Mouse (Mus musculus): ENCODE results near the gene Cic. TPM values are rescaled to one million over a fixed set of nuclear protein-coding genes. Genes with fewer than 3 reads are reported as not detected.

Cic gene
- polyA plus RNA-seq, 1 experiment from 2014 or later = 27.0 TPM

DNA sequence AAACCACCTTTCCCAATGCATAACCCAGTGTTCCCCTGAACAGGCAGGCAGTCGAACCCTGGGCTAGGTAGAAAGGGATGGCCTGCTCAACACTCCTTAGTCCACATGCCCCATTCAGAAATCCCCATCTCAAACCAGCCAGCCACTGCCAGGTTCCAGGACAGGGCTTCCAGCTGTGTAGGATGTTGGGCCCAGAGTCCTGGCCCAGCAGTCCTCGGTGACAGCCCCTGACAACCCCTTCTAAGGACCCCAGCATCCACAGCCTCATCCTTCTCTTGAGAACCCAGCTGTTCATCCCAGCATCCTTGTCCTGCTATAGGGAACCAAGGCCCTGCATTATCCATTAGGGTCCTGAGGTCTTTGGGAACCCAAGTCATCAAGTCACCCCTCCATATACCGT is 20.0 kb upstream of the Cic start:
- no peak for ATAC-seq (replicated peaks; ENCODE audit: insufficient number of reproducible peaks, low FRiP score, low TSS enrichment, low read depth)
- Histone ChIP-seq H3K4me3 (ENCODE audit: low read depth, low read length) (peak overlapping the region; percentile 99), H3K4me2 (ENCODE audit: low read depth, low read length) (peak overlapping the region; percentile 95), H3K9ac (replicated peaks; ENCODE audit: low read length) (peak overlapping the region; percentile 93), H3K36me3 (replicated peaks; ENCODE audit: control insufficient read depth, insufficient read depth, low read depth, low read length) (peaks cover 10% of the 10 kb centered on the region), H3K9me3 (replicated peaks; ENCODE audit: control insufficient read depth, low read length) (no peaks in the 10 kb centered on the region), H3K4me1 (ENCODE audit: control insufficient read depth, insufficient read depth, low read length) (peaks cover 14% of the 10 kb centered on the region), H3K27ac (replicated peaks; ENCODE audit: low read depth, low read length) (peak overlapping the region; percentile 98), H3K27me3 (ENCODE audit: control insufficient read depth, insufficient read depth, low read length) (no peaks in the 10 kb centered on the region)
- DNase-seq (ENCODE audit: low spot score) = no peak
- 20% methylated on average over 3 of the region's 3 CpGs for WGBS

DNA sequence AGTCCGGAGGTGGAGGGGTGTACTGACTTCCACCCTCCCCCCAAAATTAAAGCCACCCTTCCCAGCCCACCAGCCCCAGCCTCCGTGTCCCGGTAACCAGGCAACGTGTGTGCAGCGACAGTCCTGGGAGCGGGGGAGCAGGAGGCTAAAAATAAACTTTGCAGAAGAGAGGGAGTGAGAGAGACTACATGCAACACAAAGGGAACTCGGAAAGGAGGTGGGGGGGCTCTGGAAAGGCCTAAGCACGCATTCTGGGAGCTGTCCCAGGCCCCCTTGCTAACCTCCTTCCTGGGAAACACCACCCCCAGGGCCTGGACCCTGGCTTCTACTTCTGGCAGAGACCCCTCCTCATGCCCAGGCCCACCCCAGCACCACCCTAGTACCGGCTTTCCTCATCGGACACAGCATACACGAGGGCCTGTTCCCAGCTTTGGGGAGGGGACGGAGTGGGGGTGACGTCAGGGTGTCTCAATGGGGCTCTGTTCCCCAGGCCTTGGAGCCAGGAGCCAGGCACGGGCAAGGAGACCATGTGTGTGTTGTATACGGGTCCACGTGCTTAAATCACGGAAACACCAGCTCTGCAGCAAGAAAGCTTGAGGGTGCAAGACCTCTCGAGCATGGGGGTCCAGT is 19.4 kb upstream of the Cic start:
- DNase-seq (ENCODE audit: low spot score) = peak; percentile 39
- peak overlapping the region; percentile 98 for H3K27ac ChIP-seq (replicated peaks; ENCODE audit: low read depth, low read length)
- H3K9me3 ChIP-seq (replicated peaks; ENCODE audit: control insufficient read depth, low read length) = no peaks in the 10 kb centered on the region
- peaks cover 10% of the 10 kb centered on the region for H3K36me3 ChIP-seq (replicated peaks; ENCODE audit: control insufficient read depth, insufficient read depth, low read depth, low read length)
- H3K4me3 ChIP-seq (ENCODE audit: low read depth, low read length) = peak overlapping the region; percentile 99
- under 1% methylated on average over 18 of the region's 18 CpGs for WGBS
- ATAC-seq (replicated peaks; ENCODE audit: insufficient number of reproducible peaks, low FRiP score, low TSS enrichment, low read depth) = peak; percentile 15
- H3K4me1 ChIP-seq (ENCODE audit: control insufficient read depth, insufficient read depth, low read length) = peaks cover 14% of the 10 kb centered on the region
- H3K9ac ChIP-seq (replicated peaks; ENCODE audit: low read length) = peak overlapping the region; percentile 93
- H3K27me3 ChIP-seq (ENCODE audit: control insufficient read depth, insufficient read depth, low read length) = no peaks in the 10 kb centered on the region
- H3K4me2 ChIP-seq (ENCODE audit: low read depth, low read length) = peak overlapping the region; percentile 95

DNA sequence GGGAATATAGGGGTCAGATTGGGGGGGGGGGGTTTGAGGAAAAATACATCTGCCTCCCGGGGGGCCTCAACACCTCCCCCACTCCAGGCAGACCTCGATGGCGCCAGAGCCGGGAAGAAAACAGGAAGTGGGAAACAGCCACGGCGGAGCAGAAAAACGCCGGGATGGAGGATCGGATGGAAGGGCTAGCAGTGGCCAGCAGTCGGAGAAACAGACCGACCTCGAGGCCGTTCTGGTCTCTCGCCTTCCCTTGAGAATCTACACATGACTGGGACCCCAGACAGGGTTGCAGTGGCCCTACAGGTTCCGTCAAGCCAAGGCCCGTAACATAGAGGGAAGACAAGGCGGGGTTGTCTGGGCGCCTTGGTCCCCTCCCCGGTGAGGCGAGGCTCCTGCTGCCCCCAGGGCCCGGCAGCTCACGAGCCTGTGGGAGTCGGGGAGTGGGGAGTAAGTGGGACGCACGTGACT is 18.6 kb upstream of the Cic start:
- Histone ChIP-seq H3K9ac (replicated peaks; ENCODE audit: low read length) (peak overlapping the region; percentile 93), H3K4me2 (ENCODE audit: low read depth, low read length) (peak overlapping the region; percentile 95), H3K4me3 (ENCODE audit: low read depth, low read length) (peak overlapping the region; percentile 99), H3K27ac (replicated peaks; ENCODE audit: low read depth, low read length) (peak overlapping the region; percentile 98), H3K36me3 (replicated peaks; ENCODE audit: control insufficient read depth, insufficient read depth, low read depth, low read length) (peaks cover 10% of the 10 kb centered on the region), H3K4me1 (ENCODE audit: control insufficient read depth, insufficient read depth, low read length) (peaks cover 14% of the 10 kb centered on the region), H3K27me3 (ENCODE audit: control insufficient read depth, insufficient read depth, low read length) (no peaks in the 10 kb centered on the region), H3K9me3 (replicated peaks; ENCODE audit: control insufficient read depth, low read length) (no peaks in the 10 kb centered on the region)
- DNase-seq (ENCODE audit: low spot score) (peak; percentile 59), ATAC-seq (replicated peaks; ENCODE audit: insufficient number of reproducible peaks, low FRiP score, low TSS enrichment, low read depth) (no peak)
- 0% methylated on average over 25 of the region's 25 CpGs for WGBS

DNA sequence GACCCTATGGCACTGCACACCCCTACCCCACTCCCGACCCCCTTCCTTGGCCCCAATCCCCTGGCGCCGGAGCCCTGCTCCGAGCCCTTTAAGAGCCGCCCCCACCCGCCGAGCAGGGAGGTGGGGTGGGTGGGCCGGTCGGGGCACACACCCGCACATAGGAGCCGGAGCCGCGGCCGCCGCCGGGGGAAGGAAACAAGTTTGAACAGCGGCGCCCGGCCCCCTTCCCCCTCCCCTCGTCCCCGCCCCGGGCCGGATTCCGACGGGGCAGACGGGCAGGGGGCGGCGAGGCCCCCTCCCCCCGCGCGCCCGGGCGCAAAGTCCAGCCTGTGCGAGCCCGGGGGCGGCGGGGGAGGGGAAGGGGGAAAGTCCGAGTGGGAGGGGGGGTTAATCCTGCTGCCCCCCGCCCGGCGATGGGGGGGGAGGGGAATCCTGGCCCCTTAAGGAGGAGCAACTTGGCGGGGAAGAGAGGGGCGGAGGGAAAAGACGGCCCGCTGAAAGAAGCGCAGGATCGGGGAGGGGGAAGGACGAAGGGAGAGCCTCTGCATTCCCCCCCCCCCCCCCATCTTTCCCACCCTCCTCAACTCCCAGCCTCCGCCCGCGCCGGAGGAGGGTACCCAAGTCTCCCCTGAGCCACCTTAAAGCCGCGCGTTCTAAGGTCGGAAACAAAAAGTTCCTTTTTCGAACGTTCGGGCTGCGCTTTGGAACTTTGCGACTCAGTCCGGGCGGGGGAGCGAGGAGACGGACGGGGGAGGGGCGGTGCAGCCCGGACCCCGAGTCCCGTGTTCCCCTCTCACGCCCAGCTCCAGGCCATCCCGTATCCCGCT is 18.0 kb upstream of the Cic start:
- H3K4me1 ChIP-seq (ENCODE audit: control insufficient read depth, insufficient read depth, low read length) = peaks cover 14% of the 10 kb centered on the region
- peak overlapping the region; percentile 95 for H3K4me2 ChIP-seq (ENCODE audit: low read depth, low read length)

DNA sequence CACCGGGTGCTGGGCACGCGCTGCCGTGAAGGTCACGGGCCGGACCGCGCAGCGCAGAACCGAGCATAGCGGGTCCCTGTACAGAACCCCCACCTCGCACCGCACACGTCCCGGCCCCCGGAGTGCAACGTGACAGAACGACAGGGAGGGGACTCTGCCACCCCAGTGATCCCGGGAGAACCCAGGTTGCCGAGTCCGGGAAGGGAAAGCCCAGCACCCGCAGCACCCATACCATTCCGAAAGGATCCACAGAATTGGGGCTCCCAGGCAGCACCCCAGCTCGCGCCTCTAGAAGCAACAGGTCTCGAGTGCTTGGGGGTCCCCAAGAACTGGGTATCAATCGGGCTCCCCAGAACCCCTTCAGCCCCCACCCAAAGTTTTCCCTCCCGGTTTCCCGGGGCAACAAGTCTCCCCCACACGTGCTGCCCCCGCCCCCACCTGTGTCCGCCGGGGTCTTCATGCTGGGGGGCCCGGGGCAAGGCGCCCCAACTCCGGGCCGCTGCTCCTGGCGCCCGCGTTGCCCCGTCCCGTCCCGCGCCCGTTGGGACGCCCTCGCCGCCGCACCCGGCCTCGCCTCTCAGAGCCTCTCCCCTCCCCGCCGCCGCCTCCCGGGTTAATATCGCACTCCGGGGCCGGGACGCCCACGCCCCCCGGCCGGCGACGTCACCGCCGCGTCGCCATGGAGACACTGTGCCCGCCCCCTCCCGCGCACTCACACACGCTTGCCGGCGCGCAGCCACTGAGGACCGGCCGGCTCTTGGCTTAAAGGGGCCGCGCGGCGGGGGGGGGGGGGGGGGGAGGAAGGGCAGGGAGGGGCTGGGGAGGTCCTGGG is 17.1 kb upstream of the Cic start, which contains the start of gene Erf:
Erf (minus strand) TSS at position 621 of the 832 bp plus-strand sequence.
- Histone ChIP-seq H3K27ac (replicated peaks; ENCODE audit: low read depth, low read length) (peak within 1 kb of the TSS; percentile 98), H3K9me3 (replicated peaks; ENCODE audit: control insufficient read depth, low read length) (no peaks in the 10 kb centered on the region), H3K4me3 (ENCODE audit: low read depth, low read length) (peak within 1 kb of the TSS; percentile 99), H3K4me1 (ENCODE audit: control insufficient read depth, insufficient read depth, low read length) (peaks cover 14% of the 10 kb centered on the region), H3K9ac (replicated peaks; ENCODE audit: low read length) (peak within 1 kb of the TSS; percentile 93), H3K27me3 (ENCODE audit: control insufficient read depth, insufficient read depth, low read length) (no peaks in the 10 kb centered on the region), H3K4me2 (ENCODE audit: low read depth, low read length) (peak within 1 kb of the TSS; percentile 95), H3K36me3 (replicated peaks; ENCODE audit: control insufficient read depth, insufficient read depth, low read depth, low read length) (no peaks in the 10 kb centered on the region; the same call in 1 of the 2 replicates)
- DNase-seq (ENCODE audit: low spot score) (peak; percentile 93), ATAC-seq (replicated peaks; ENCODE audit: insufficient number of reproducible peaks, low FRiP score, low TSS enrichment, low read depth) (peak; percentile 44)
- under 1% methylated on average over 67 of the region's 81 CpGs for WGBS

More for the DNA sequence above, 18.0 kb upstream of the Cic start:
- peak overlapping the region; percentile 98 for H3K27ac ChIP-seq (replicated peaks; ENCODE audit: low read depth, low read length)
- 2% methylated on average over 34 of the region's 73 CpGs for WGBS
- H3K9ac ChIP-seq (replicated peaks; ENCODE audit: low read length) = peak overlapping the region; percentile 93
- ATAC-seq (replicated peaks; ENCODE audit: insufficient number of reproducible peaks, low FRiP score, low TSS enrichment, low read depth) (peak; percentile 60), DNase-seq (ENCODE audit: low spot score) (peak; percentile 89)
- peaks cover 6% of the 10 kb centered on the region for H3K36me3 ChIP-seq (replicated peaks; ENCODE audit: control insufficient read depth, insufficient read depth, low read depth, low read length)
- H3K4me3 ChIP-seq (ENCODE audit: low read depth, low read length) = peak overlapping the region; percentile 99
- no peaks in the 10 kb centered on the region for H3K9me3 ChIP-seq (replicated peaks; ENCODE audit: control insufficient read depth, low read length)
- H3K27me3 ChIP-seq (ENCODE audit: control insufficient read depth, insufficient read depth, low read length) = no peaks in the 10 kb centered on the region

DNA sequence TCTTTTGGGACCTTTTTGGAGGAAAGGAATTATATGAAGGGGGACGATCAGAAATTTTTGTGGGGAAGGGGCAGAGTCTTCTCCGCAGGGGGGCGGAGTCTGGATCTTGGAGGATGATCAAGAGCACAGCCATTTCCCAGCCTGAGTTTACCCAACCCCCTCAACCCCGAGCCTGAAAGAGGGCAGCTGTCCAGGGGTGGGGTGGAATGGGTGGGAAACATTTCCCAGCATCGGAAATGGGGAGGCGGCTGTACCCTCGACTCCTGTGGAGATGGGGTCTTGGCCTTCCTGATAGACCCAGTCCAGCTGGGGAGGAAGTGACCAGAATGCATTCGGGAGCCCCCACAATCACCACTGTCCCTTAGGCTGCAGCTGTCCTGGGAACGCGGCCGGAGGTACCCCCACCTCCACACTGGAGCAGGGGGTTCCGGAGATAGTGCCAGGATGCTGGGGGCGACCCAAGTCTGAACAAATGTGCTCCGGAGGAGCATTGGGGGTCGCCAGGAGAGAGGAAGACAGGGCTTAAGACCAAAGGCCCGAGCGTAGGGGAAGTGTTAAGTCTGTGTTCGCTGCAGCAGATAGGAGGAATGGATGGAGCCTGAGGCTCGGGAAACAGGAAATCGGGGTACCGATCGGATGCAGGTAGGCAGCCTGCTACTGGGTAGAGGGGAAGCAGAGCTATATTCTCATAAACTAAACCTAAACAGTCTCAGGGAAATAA is 16.3 kb upstream of the Cic start:
- peak overlapping the region; percentile 93 for H3K9ac ChIP-seq (replicated peaks; ENCODE audit: low read length)
- H3K9me3 ChIP-seq (replicated peaks; ENCODE audit: control insufficient read depth, low read length) = no peaks in the 10 kb centered on the region
- H3K27me3 ChIP-seq (ENCODE audit: control insufficient read depth, insufficient read depth, low read length) = no peaks in the 10 kb centered on the region
- H3K27ac ChIP-seq (replicated peaks; ENCODE audit: low read depth, low read length) = peak overlapping the region; percentile 98
- no peaks in the 10 kb centered on the region for H3K36me3 ChIP-seq (replicated peaks; ENCODE audit: control insufficient read depth, insufficient read depth, low read depth, low read length)
- peak overlapping the region; percentile 99 for H3K4me3 ChIP-seq (ENCODE audit: low read depth, low read length)
- 2% methylated on average over 22 of the region's 22 CpGs for WGBS
- H3K4me2 ChIP-seq (ENCODE audit: low read depth, low read length) = peak overlapping the region; percentile 95
- peak; percentile 76 for DNase-seq (ENCODE audit: low spot score)
- H3K4me1 ChIP-seq (ENCODE audit: control insufficient read depth, insufficient read depth, low read length) = peaks cover 14% of the 10 kb centered on the region
- ATAC-seq (replicated peaks; ENCODE audit: insufficient number of reproducible peaks, low FRiP score, low TSS enrichment, low read depth) = 0 out of 2 replicates have a peak, but pooled peaks have one; percentile 6

DNA sequence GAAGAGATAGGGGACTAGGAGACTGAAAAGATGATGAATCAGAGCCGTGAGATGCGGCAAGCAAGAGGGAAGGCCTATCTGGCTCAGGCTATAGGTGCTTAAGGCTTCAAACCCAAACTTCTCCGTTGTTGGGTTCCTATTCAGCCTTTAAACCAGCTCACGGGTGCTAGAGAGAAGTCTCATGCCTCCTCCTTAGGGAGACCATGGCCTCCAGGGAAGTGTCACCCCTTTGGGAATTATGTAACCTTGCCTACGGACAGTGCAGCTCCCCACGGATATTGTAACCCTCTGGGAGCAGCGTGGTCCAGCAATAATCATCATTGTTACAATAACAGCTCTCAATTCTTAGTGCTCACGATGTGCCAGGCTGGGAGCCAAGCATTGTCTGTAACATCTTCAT is 15.7 kb upstream of the Cic start:
- Histone ChIP-seq H3K4me1 (ENCODE audit: control insufficient read depth, insufficient read depth, low read length) (peaks cover 13% of the 10 kb centered on the region), H3K9me3 (replicated peaks; ENCODE audit: control insufficient read depth, low read length) (no peaks in the 10 kb centered on the region), H3K4me2 (ENCODE audit: low read depth, low read length) (peak overlapping the region; percentile 95), H3K9ac (replicated peaks; ENCODE audit: low read length) (peak overlapping the region; percentile 93; the same call in 1 of the 2 replicates), H3K36me3 (replicated peaks; ENCODE audit: control insufficient read depth, insufficient read depth, low read depth, low read length) (no peaks in the 10 kb centered on the region), H3K27me3 (ENCODE audit: control insufficient read depth, insufficient read depth, low read length) (no peaks in the 10 kb centered on the region), H3K27ac (replicated peaks; ENCODE audit: low read depth, low read length) (no peak overlapping the region), H3K4me3 (ENCODE audit: low read depth, low read length) (peak overlapping the region; percentile 99)
- WGBS = 17% methylated on average over 8 of the region's 8 CpGs
- ATAC-seq (replicated peaks; ENCODE audit: insufficient number of reproducible peaks, low FRiP score, low TSS enrichment, low read depth) = no peak
- DNase-seq (ENCODE audit: low spot score) = no peak
